In the genomic region with DNA sequence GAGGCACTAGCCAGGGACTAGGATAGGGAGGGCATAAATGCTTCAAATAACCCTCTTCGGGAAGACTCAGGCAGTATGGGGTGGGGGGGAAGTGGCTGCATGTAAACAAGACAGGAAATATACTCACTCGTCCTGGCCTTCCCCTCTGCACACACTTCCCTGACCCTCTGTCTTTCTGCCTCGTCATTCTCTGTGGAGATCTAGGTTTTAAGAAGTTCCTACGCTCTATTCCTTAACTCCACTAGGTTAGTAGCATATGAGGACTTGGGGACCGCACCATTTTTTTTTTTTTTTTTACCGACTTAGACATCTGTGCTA, we compare ENCODE assay signal across 16 mouse cellular contexts. TPM values are rescaled to one million over a fixed set of nuclear protein-coding genes. Genes with fewer than 3 reads are reported as not detected.
A peak's percentile ranks its signal among the peaks of the same experiment; 100 is the strongest.
DNase-seq lines count a peak whose midpoint lies in the region; ATAC-seq and TF ChIP-seq lines count a peak whose summit lies in the region.
"Had no signal": no experiment of that assay in that cellular context is flagged by ENCODE, and none has a peak within 500 bp of the region (broad histone marks: within the 10 kb centered on the region; RNA-seq: fewer than 3 reads in every experiment).

No protein-coding gene starts in this region.

- 35% methylated on average over 6 of the region's 6 CpGs for WGBS in heart, embryonic 16.5 days
- WGBS in heart, embryonic 11.5 days (ENCODE audit: insufficient replicate concordance) = 53% methylated on average over 6 of the region's 6 CpGs
- WGBS in liver, embryonic 14.5 days (ENCODE audit: insufficient replicate concordance) = 17% methylated on average over 6 of the region's 6 CpGs
- 54% methylated on average over 6 of the region's 6 CpGs for WGBS in small intestine, adult 2 months

- no peaks in the 10 kb centered on the region for H3K36me3 ChIP-seq in heart, embryonic 16.5 days (ENCODE audit: control insufficient read depth, insufficient read depth)
- H3K36me3 ChIP-seq in heart, embryonic 11.5 days (ENCODE audit: control insufficient read depth, insufficient read depth, low read length) = no peaks in the 10 kb centered on the region
- H3K36me3 ChIP-seq in liver, embryonic 14.5 days (replicated peaks; ENCODE audit: control insufficient read depth, insufficient read depth, low read depth) = no peaks in the 10 kb centered on the region
- no peaks in the 10 kb centered on the region for H3K36me3 ChIP-seq in small intestine, adult 2 months (ENCODE audit: control insufficient read depth, insufficient read depth, low read length)
- H3K36me3 ChIP-seq: embryonic facial prominence, embryonic 12.5 days; heart, embryonic 10.5 days; hindbrain, embryonic 13.5 days had no signal

- no peak overlapping the region for H3K4me3 ChIP-seq in heart, embryonic 16.5 days (ENCODE audit: low read length)
- H3K4me3 ChIP-seq in heart, embryonic 11.5 days (ENCODE audit: low read depth, low read length) = no peak overlapping the region
- H3K4me3 ChIP-seq in liver, embryonic 14.5 days (ENCODE audit: insufficient read depth in 1 of 2, low read depth in 2 of 2, low read length in 2 of 2) = no peak overlapping the region
- H3K4me3 ChIP-seq in small intestine, adult 2 months (ENCODE audit: low read depth, low read length) = no peak overlapping the region
- H3K4me3 ChIP-seq: embryonic facial prominence, embryonic 12.5 days; heart, embryonic 10.5 days; hindbrain, embryonic 13.5 days had no signal

- H3K27ac ChIP-seq in heart, embryonic 16.5 days (ENCODE audit: low read length) = no peak overlapping the region
- H3K27ac ChIP-seq in heart, embryonic 11.5 days (ENCODE audit: low read depth, low read length) = no peak overlapping the region
- no peak overlapping the region for H3K27ac ChIP-seq in liver, embryonic 14.5 days
- H3K27ac ChIP-seq in small intestine, adult 2 months (ENCODE audit: insufficient read depth, low read depth, low read length) = peak overlapping the region; percentile 61; the same call in 1 of the 2 replicates
- H3K27ac ChIP-seq: embryonic facial prominence, embryonic 12.5 days; heart, embryonic 10.5 days; hindbrain, embryonic 13.5 days had no signal

- no peak for ATAC-seq in heart, embryonic 16.5 days (replicated peaks; ENCODE audit: extremely low read depth, insufficient read depth, low FRiP score)
- no peak for ATAC-seq in heart, embryonic 11.5 days (replicated peaks; ENCODE audit: insufficient number of reproducible peaks, low FRiP score, low TSS enrichment)
- ATAC-seq in liver, embryonic 14.5 days (ENCODE audit: insufficient read depth) = 0 out of 2 replicates have a peak, but pooled peaks have one; percentile 51

- peak; percentile 26 for DNase-seq in thymus, postnatal 0 days (ENCODE audit: low spot score)
- DNase-seq in thymus, postnatal 10 days (ENCODE audit: low spot score in 2 of 2) = no peak
- no peak for DNase-seq in liver, embryonic 14.5 days (ENCODE audit: low read depth in 3 of 3, low spot score in 3 of 3)
- DNase-seq in left cerebral cortex, postnatal 14 days (ENCODE audit: low spot score in 2 of 2) = no peak
- no peak for DNase-seq in gastrocnemius, postnatal 10 days
- DNase-seq: adrenal gland, adult 8-10 months; cerebellum, adult 11 months; cerebellum, postnatal 36 days; right cerebral cortex, postnatal 4 days had no signal

- peak overlapping the region; percentile 13; the same call in 1 of the 2 replicates for H3K9ac ChIP-seq in heart, embryonic 16.5 days (ENCODE audit: low read length)
- H3K9ac ChIP-seq in heart, embryonic 11.5 days (ENCODE audit: low read depth, low read length) = no peak overlapping the region
- H3K9ac ChIP-seq in liver, embryonic 14.5 days (replicated peaks) = no peak overlapping the region
- H3K9ac ChIP-seq: embryonic facial prominence, embryonic 12.5 days; hindbrain, embryonic 13.5 days had no signal

- no peak for TF ChIP-seq CTCF in liver, embryonic 14.5 days (IDR thresholded peaks at IDR 0.05; ENCODE audit: low read depth)
- TF ChIP-seq CTCF in small intestine, adult 2 months (IDR thresholded peaks at IDR 0.05; ENCODE audit: extremely low read depth, insufficient read length, insufficient replicate concordance, low read depth, low read length) = no peak

- H3K9me3 ChIP-seq in heart, embryonic 16.5 days (replicated peaks; ENCODE audit: control insufficient read depth, low read length) = no peaks in the 10 kb centered on the region
- no peaks in the 10 kb centered on the region for H3K9me3 ChIP-seq in heart, embryonic 11.5 days (replicated peaks; ENCODE audit: control insufficient read depth, low read length)
- H3K9me3 ChIP-seq in liver, embryonic 14.5 days (ENCODE audit: control insufficient read depth, low read length) = no peaks in the 10 kb centered on the region
- H3K9me3 ChIP-seq: embryonic facial prominence, embryonic 12.5 days; heart, embryonic 10.5 days; hindbrain, embryonic 13.5 days had no signal

- H3K4me2 ChIP-seq in heart, embryonic 16.5 days (ENCODE audit: low read depth, low read length) = no peak overlapping the region
- H3K4me2 ChIP-seq in heart, embryonic 11.5 days = no peak overlapping the region
- H3K4me2 ChIP-seq in liver, embryonic 14.5 days (ENCODE audit: low read depth) = no peak overlapping the region
- H3K4me2 ChIP-seq: embryonic facial prominence, embryonic 12.5 days; hindbrain, embryonic 13.5 days; midbrain, embryonic 11.5 days had no signal

- intact Hi-C loops in left cerebral cortex, postnatal 14 days (cut with DNase I) = no loop called here

- H3K27me3 ChIP-seq in heart, embryonic 16.5 days (ENCODE audit: control insufficient read depth, insufficient read depth, low read length) = no peaks in the 10 kb centered on the region
- H3K27me3 ChIP-seq in heart, embryonic 11.5 days (ENCODE audit: control insufficient read depth, insufficient read depth, low read length) = no peaks in the 10 kb centered on the region
- H3K27me3 ChIP-seq in liver, embryonic 14.5 days (ENCODE audit: control insufficient read depth, insufficient read depth, low read length) = no peaks in the 10 kb centered on the region
- H3K27me3 ChIP-seq in small intestine, adult 2 months (ENCODE audit: control insufficient read depth, insufficient read depth, low read length) = no peaks in the 10 kb centered on the region
- H3K27me3 ChIP-seq: embryonic facial prominence, embryonic 12.5 days; hindbrain, embryonic 13.5 days had no signal

- no peaks in the 10 kb centered on the region; the same call in 1 of the 2 replicates for H3K4me1 ChIP-seq in heart, embryonic 16.5 days (ENCODE audit: control insufficient read depth, insufficient read depth, low read length)
- no peaks in the 10 kb centered on the region; the same call in 1 of the 2 replicates for H3K4me1 ChIP-seq in heart, embryonic 11.5 days (ENCODE audit: control insufficient read depth, insufficient read depth, low read length)
- peaks cover 0 to 18% of the 10 kb centered on the region in 2 experiments; a peak in 2 of 4 replicates for H3K4me1 ChIP-seq in liver, embryonic 14.5 days (replicated peaks; ENCODE audit: control insufficient read depth in 2 of 2, insufficient read depth in 2 of 2, low read length in 1 of 2)
- peaks cover 3% of the 10 kb centered on the region; the same call in 1 of the 2 replicates for H3K4me1 ChIP-seq in small intestine, adult 2 months (ENCODE audit: control insufficient read depth, insufficient read depth, insufficient read length, low read length)
- H3K4me1 ChIP-seq: embryonic facial prominence, embryonic 12.5 days had no signal

- TF ChIP-seq POLR2A in small intestine, adult 2 months (IDR thresholded peaks at IDR 0.05; ENCODE audit: low read depth, low read length) = no peak

- TF ChIP-seq EP300 in liver, embryonic 14.5 days (IDR thresholded peaks at IDR 0.05; ENCODE audit: low read depth) = no peak

RNA-seq across cellular contexts. Expression of a gene that starts 34.0 kb away (rescaled TPM):
- polyA plus RNA-seq in heart, embryonic 16.5 days (2015; fragmentation: Nextera tagmentation; extraction: Ambion mirVana) = 6.7 and 6.9 TPM in 2 replicates
- 6.5 and 8.7 TPM in 2 replicates for polyA plus RNA-seq in heart, embryonic 11.5 days (2014; fragmentation: Nextera tagmentation; extraction: Ambion mirVana)
- 13.4 and 16.5 TPM in 2 replicates for polyA plus RNA-seq in thymus, postnatal 0 days (2015; fragmentation: Nextera tagmentation; extraction: Ambion mirVana)
- polyA plus RNA-seq in liver, embryonic 14.5 days (2012; rRNA removed) = 2.4 and 3.1 TPM in 2 replicates
- polyA plus RNA-seq in liver, embryonic 14.5 days (2014; fragmentation: Nextera tagmentation; extraction: Ambion mirVana) = 2.8 and 2.9 TPM in 2 replicates
- 4.1 and 6.7 TPM in 2 replicates for polyA plus RNA-seq in small intestine, adult 2 months (2012; rRNA removed)
- 10 to 100 TPM; 40.4 to 40.6 TPM for total RNA-seq in left cerebral cortex, postnatal 14 days (2021)
- total RNA-seq in gastrocnemius, postnatal 10 days (2021) = 10 to 100 TPM; 28.8 to 36.9 TPM
